Mouse (Mus musculus) stomach, embryonic 16.5 days (tissue): ENCODE results near the gene Adamts17. TPM values are rescaled to one million over a fixed set of nuclear protein-coding genes. Genes with fewer than 3 reads are reported as not detected.

ENCODE experiments used
- ATAC-seq: fragments of 200-750 bp; cut with Nextera tagmentation; 2 replicates; pipeline ENCODE4 v1.8.0; 2017; ENCODE audit warnings: moderate number of reproducible peaks, moderate TSS enrichment; ENCODE audit not compliant: insufficient read depth, low FRiP score
- H3K27ac ChIP-seq: fragments of 300-500 bp; sonication (generic); 2 replicates; pipeline ENCODE4 v1.5.1; 2014; ENCODE audit warnings: low read length
- H3K27me3 ChIP-seq: fragments of 300-500 bp; sonication (generic); 2 replicates; pipeline ENCODE4 v1.6.1; 2014; ENCODE audit warnings: low read length, control low read depth, mixed read lengths; ENCODE audit not compliant: control insufficient read depth, insufficient read depth
- H3K36me3 ChIP-seq: fragments of 300-500 bp; sonication (generic); 2 replicates; pipeline ENCODE4 v1.6.1; 2014; ENCODE audit warnings: low read length; ENCODE audit not compliant: control insufficient read depth, insufficient read depth
- H3K4me1 ChIP-seq: fragments of 300-500 bp; sonication (generic); 2 replicates; pipeline ENCODE4 v1.6.1; 2014; ENCODE audit warnings: low read length, control low read depth, mixed read lengths; ENCODE audit not compliant: control insufficient read depth, insufficient read depth
- H3K4me2 ChIP-seq: fragments of 300-500 bp; sonication (generic); 2 replicates; pipeline ENCODE4 v1.6.1; 2014; ENCODE audit warnings: low read depth, low read length, mixed read lengths
- H3K4me3 ChIP-seq: fragments of 300-500 bp; sonication (generic); replicated peaks from 2 replicates; pipeline ENCODE4 v1.5.1; 2014; ENCODE audit warnings: mild to moderate bottlenecking, low read length
- H3K9ac ChIP-seq: fragments of 300-500 bp; sonication (generic); 2 replicates; pipeline ENCODE4 v1.6.1; 2014; ENCODE audit warnings: low read length
- H3K9me3 ChIP-seq: fragments of 300-500 bp; sonication (generic); replicated peaks from 2 replicates; pipeline ENCODE4 v1.6.1; 2016; ENCODE audit warnings: low read length, control low read depth; ENCODE audit not compliant: control insufficient read depth
- WGBS: fragments of 180-500 bp; shearing (Covaris S2); extraction: QIAGEN DNeasy Blood & Tissue Kit; methylation state at CpG from one replicate; pipeline ENCODE4 v1.1.7; 2014; 5-methylcytosine and 5-hydroxymethylcytosine counted together
- polyA plus RNA-seq: library from polyadenylated mRNA; unstranded; fragments of >200 nt; fragmentation: Nextera tagmentation; extraction: Ambion mirVana; gene quantifications from 2 replicates; pipeline ENCODE4 v1.2.1, GENCODE M21; 2015

Gene Adamts17
- polyA plus RNA-seq, 1 experiment from 2014 or later, result 5.3 TPM

DNA sequence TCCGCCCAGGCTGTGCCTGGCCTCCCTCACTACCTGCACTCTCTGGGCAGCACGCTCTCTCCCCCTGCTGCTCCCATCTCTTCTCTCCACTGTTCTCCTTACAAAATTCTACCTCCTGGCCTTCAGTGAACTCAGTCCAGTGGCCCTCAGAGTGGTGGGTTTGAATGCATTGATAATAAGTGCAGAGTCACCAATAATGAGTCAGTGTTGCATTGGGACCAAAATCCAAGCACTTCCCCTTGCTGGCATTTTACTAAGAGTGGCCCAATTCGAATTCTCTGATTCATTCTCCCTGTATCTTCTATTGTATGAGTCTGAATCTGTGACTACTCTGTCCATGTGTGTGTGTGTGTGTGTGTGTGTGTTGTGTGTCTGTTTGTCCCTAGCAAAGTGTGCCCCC is 32.7 kb upstream of the Adamts17 start:
- Histone ChIP-seq H3K4me2 (no peak overlapping the region), H3K4me3 (no peak overlapping the region), H3K4me1 (no peaks in the 10 kb centered on the region), H3K27me3 (no peaks in the 10 kb centered on the region), H3K9me3 (no peaks in the 10 kb centered on the region), H3K9ac (no peak overlapping the region), H3K27ac (no peak overlapping the region), H3K36me3 (no peaks in the 10 kb centered on the region)
- no peak for ATAC-seq
- 71% methylated on average over 3 of the region's 3 CpGs for WGBS

GRCm38 (mm10) chr7:66810436-66810835 is 29.1 kb upstream of the Adamts17 start:
- no peak for ATAC-seq
- no peak overlapping the region for H3K4me2 ChIP-seq
- H3K36me3 ChIP-seq, result no peaks in the 10 kb centered on the region
- no peaks in the 10 kb centered on the region for H3K9me3 ChIP-seq
- no peak overlapping the region for H3K4me3 ChIP-seq
- 95% methylated on average over 7 of the region's 7 CpGs for WGBS
- no peak overlapping the region for H3K27ac ChIP-seq
- no peaks in the 10 kb centered on the region for H3K27me3 ChIP-seq
- H3K9ac ChIP-seq, result no peak overlapping the region
- H3K4me1 ChIP-seq, result no peaks in the 10 kb centered on the region

- Histone ChIP-seq H3K9me3 (no peaks in the 10 kb centered on the region), H3K36me3 (no peaks in the 10 kb centered on the region), H3K27me3 (no peaks in the 10 kb centered on the region), H3K9ac (no peak overlapping the region), H3K4me3 (no peak overlapping the region), H3K27ac (no peak overlapping the region), H3K4me2 (no peak overlapping the region), H3K4me1 (0 out of 2 replicates have a peak, but pooled peaks cover under 1% of the 10 kb centered on the region)
- WGBS, result 72% methylated on average over 1 of the region's 1 CpGs
- no peak for ATAC-seq
Measured at GRCm38 (mm10) chr7:66811294-66811693, 28.2 kb upstream of the Adamts17 start.

GRCm38 (mm10) chr7:66812289-66812688 is 27.2 kb upstream of the Adamts17 start:
- Histone ChIP-seq H3K27ac (no peak overlapping the region), H3K4me2 (no peak overlapping the region), H3K9me3 (no peaks in the 10 kb centered on the region), H3K4me3 (no peak overlapping the region), H3K36me3 (no peaks in the 10 kb centered on the region), H3K27me3 (no peaks in the 10 kb centered on the region), H3K4me1 (0 out of 2 replicates have a peak, but pooled peaks cover 3% of the 10 kb centered on the region), H3K9ac (no peak overlapping the region)
- no peak for ATAC-seq
- 83% methylated on average over 4 of the region's 4 CpGs for WGBS

- no peak for ATAC-seq
- Histone ChIP-seq H3K4me3 (no peak overlapping the region), H3K36me3 (no peaks in the 10 kb centered on the region), H3K9me3 (no peaks in the 10 kb centered on the region), H3K4me2 (no peak overlapping the region), H3K27ac (no peak overlapping the region), H3K9ac (no peak overlapping the region), H3K4me1 (0 out of 2 replicates have a peak, but pooled peaks cover 3% of the 10 kb centered on the region), H3K27me3 (no peaks in the 10 kb centered on the region)
- WGBS, result 40% methylated on average over 9 of the region's 9 CpGs
Measured at GRCm38 (mm10) chr7:66812737-66813136, 26.8 kb upstream of the Adamts17 start.

- 66% methylated on average over 1 of the region's 1 CpGs for WGBS
- Histone ChIP-seq H3K27ac (no peak overlapping the region), H3K9me3 (no peaks in the 10 kb centered on the region), H3K4me2 (no peak overlapping the region), H3K36me3 (no peaks in the 10 kb centered on the region), H3K27me3 (no peaks in the 10 kb centered on the region), H3K9ac (no peak overlapping the region), H3K4me3 (no peak overlapping the region), H3K4me1 (0 out of 2 replicates have a peak, but pooled peaks cover 3% of the 10 kb centered on the region)
- no peak for ATAC-seq
Measured at GRCm38 (mm10) chr7:66813172-66813571, 26.4 kb upstream of the Adamts17 start.

DNA sequence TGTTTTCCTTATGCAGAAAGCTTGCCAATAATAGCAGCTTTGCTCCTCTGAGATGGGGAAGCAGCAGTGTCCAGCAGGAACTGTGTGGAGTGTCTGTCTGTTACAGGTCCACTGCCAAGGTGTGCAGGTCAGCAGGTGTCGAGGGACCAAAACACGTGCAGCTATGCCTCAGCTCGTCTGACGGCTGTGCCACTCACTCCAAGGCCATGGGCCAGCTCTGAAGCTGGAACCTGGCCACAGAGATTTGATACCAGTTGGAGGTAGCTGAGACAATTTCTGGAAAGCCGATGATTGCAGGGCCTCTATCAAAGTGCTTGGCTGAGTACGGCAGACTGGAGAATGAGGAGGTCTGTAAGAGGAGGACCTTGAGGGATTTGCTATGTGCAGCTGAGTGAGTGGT is 24.0 kb upstream of the Adamts17 start:
- Histone ChIP-seq H3K4me3 (no peak overlapping the region), H3K4me1 (0 out of 2 replicates have a peak, but pooled peaks cover 3% of the 10 kb centered on the region), H3K36me3 (no peaks in the 10 kb centered on the region), H3K9ac (no peak overlapping the region), H3K9me3 (no peaks in the 10 kb centered on the region), H3K27me3 (no peaks in the 10 kb centered on the region), H3K4me2 (no peak overlapping the region), H3K27ac (no peak overlapping the region)
- ATAC-seq, result no peak
- 79% methylated on average over 6 of the region's 6 CpGs for WGBS

- WGBS, result 28% methylated on average over 6 of the region's 6 CpGs
- no peaks in the 10 kb centered on the region for H3K9me3 ChIP-seq
- no peaks in the 10 kb centered on the region for H3K36me3 ChIP-seq
- ATAC-seq, result no peak
- peaks cover 8% of the 10 kb centered on the region; the same call in 1 of the 2 replicates for H3K4me1 ChIP-seq
- no peak overlapping the region for H3K4me3 ChIP-seq
- H3K27me3 ChIP-seq, result no peaks in the 10 kb centered on the region
- no peak overlapping the region for H3K9ac ChIP-seq
- no peak overlapping the region for H3K27ac ChIP-seq
- H3K4me2 ChIP-seq, result no peak overlapping the region
Measured at GRCm38 (mm10) chr7:66820034-66820433, 19.5 kb upstream of the Adamts17 start.

DNA sequence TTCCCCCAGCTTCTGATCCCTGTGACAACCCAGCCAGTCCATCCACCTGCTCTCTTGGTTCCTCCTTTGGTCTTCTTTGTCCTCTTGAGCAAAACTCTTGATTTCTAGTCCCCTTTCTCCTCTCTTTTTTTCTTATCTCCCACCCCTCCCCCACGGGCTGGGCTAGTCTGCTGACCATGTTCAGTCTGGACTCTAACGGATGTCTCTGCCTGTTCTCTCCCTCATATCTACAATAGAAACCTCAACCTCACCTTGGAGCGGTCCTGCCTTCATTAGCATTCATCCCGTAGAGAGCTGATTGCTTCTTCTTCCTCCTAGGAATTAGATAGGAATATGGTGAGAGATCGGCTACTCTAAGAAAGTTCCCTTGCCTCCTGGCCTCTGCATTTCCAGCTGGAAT is 8.7 kb upstream of the Adamts17 start:
- Histone ChIP-seq H3K9me3 (no peaks in the 10 kb centered on the region), H3K9ac (no peak overlapping the region), H3K4me3 (no peak overlapping the region), H3K4me2 (no peak overlapping the region), H3K27me3 (no peaks in the 10 kb centered on the region), H3K4me1 (peaks cover 15% of the 10 kb centered on the region), H3K36me3 (no peaks in the 10 kb centered on the region), H3K27ac (no peak overlapping the region)
- 39% methylated on average over 5 of the region's 5 CpGs for WGBS
- ATAC-seq, result no peak

GRCm38 (mm10) chr7:66831295-66831694 is 8.2 kb upstream of the Adamts17 start:
- Histone ChIP-seq H3K4me2 (no peak overlapping the region), H3K9ac (no peak overlapping the region), H3K36me3 (no peaks in the 10 kb centered on the region), H3K27me3 (no peaks in the 10 kb centered on the region), H3K9me3 (no peaks in the 10 kb centered on the region), H3K4me1 (peaks cover 15% of the 10 kb centered on the region), H3K27ac (no peak overlapping the region), H3K4me3 (no peak overlapping the region)
- ATAC-seq, result peak; percentile 44; the same call in 1 of the 2 replicates
- WGBS, result 10% methylated on average over 5 of the region's 5 CpGs
